Mouse (Mus musculus): Measurements from ENCODE around the gene Cyld.

DNA sequence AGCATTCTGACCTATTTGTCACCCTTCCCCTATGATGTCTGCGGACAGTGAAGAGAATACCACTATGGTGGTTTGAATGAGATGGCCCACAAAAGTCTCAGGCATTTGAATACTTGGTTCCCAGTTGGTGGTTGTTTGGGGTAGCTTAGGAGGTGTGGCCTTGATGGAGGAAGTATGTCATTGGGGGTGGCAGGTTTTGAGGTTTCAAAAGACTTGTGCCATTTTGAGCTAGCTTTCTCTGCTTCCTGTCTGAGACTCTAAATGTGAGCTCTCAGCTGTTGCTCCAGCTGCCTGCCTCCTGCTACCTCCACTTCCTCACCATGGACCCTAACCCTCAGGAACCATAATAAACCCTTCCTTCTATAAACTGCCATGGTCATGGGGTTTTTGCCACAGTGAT lies 86.9 kb downstream of the Cyld start:
- no peak for TF ChIP-seq CTCF (IDR thresholded peaks at IDR 0.05; ENCODE audit: extremely low read depth, insufficient read depth, low read length)
- no peak for TF ChIP-seq POLR2A (IDR thresholded peaks at IDR 0.05; ENCODE audit: extremely low read depth, insufficient read depth, low read length)

All from cortical plate, adult 2 months (tissue).